Mouse (Mus musculus): ENCODE data around the gene Nkd1. TPM values are rescaled to one million over a fixed set of nuclear protein-coding genes. Genes with fewer than 3 reads are reported as not detected.

Nkd1 gene
- polyA plus RNA-seq, 1 experiment from 2014 or later: 66.9 TPM

GRCm38 (mm10) chr8:88529798-88530197, 8.6 kb downstream of the Nkd1 start:
- WGBS: 86% methylated on average over 4 of the region's 4 CpGs
- Histone ChIP-seq H3K36me3 (ENCODE audit: insufficient read depth, low read length) (peaks cover 11% of the 10 kb centered on the region; the same call in 1 of the 2 replicates), H3K4me1 (ENCODE audit: insufficient read depth, low read length) (peaks cover 13% of the 10 kb centered on the region), H3K9me3 (ENCODE audit: low read length) (no peaks in the 10 kb centered on the region), H3K27ac (ENCODE audit: low read length) (no peak overlapping the region), H3K4me3 (ENCODE audit: low read length) (no peak overlapping the region), H3K4me2 (replicated peaks; ENCODE audit: low read depth, low read length) (no peak overlapping the region), H3K9ac (replicated peaks; ENCODE audit: low read length) (no peak overlapping the region), H3K27me3 (ENCODE audit: insufficient read depth, low read length) (no peaks in the 10 kb centered on the region)
- no peak for ATAC-seq (ENCODE audit: low FRiP score, low TSS enrichment)

- peaks cover 27% of the 10 kb centered on the region for H3K4me1 ChIP-seq (ENCODE audit: insufficient read depth, low read length)
- 16% methylated on average over 2 of the region's 2 CpGs for WGBS
- H3K9ac ChIP-seq (replicated peaks; ENCODE audit: low read length): no peak overlapping the region
- no peak for ATAC-seq (ENCODE audit: low FRiP score, low TSS enrichment)
- H3K27me3 ChIP-seq (ENCODE audit: insufficient read depth, low read length): no peaks in the 10 kb centered on the region
- H3K4me3 ChIP-seq (ENCODE audit: low read length): no peak overlapping the region
- H3K36me3 ChIP-seq (ENCODE audit: insufficient read depth, low read length): no peaks in the 10 kb centered on the region; the same call in none of the 2 replicates
- H3K27ac ChIP-seq (ENCODE audit: low read length): peak overlapping the region; percentile 66; the same call in 1 of the 2 replicates
- H3K4me2 ChIP-seq (replicated peaks; ENCODE audit: low read depth, low read length): no peak overlapping the region
- no peaks in the 10 kb centered on the region for H3K9me3 ChIP-seq (ENCODE audit: low read length)
Measured at GRCm38 (mm10) chr8:88537081-88537480, 15.9 kb downstream of the Nkd1 start.

GRCm38 (mm10) chr8:88537998-88538975, 17.1 kb downstream of the Nkd1 start:
- H3K36me3 ChIP-seq (ENCODE audit: insufficient read depth, low read length): no peaks in the 10 kb centered on the region; the same call in 1 of the 2 replicates
- 27% methylated on average over 19 of the region's 19 CpGs for WGBS
- H3K27me3 ChIP-seq (ENCODE audit: insufficient read depth, low read length): no peaks in the 10 kb centered on the region
- peaks cover 39% of the 10 kb centered on the region for H3K4me1 ChIP-seq (ENCODE audit: insufficient read depth, low read length)
- no peaks in the 10 kb centered on the region for H3K9me3 ChIP-seq (ENCODE audit: low read length)
- peak overlapping the region; percentile 66; the same call in 1 of the 2 replicates for H3K27ac ChIP-seq (ENCODE audit: low read length)
- H3K4me3 ChIP-seq (ENCODE audit: low read length): no peak overlapping the region
- peak; percentile 33; the same call in 1 of the 2 replicates for ATAC-seq (ENCODE audit: low FRiP score, low TSS enrichment)
- no peak overlapping the region for H3K4me2 ChIP-seq (replicated peaks; ENCODE audit: low read depth, low read length)
- H3K9ac ChIP-seq (replicated peaks; ENCODE audit: low read length): no peak overlapping the region

- Histone ChIP-seq H3K4me2 (replicated peaks; ENCODE audit: low read depth, low read length) (no peak overlapping the region), H3K27me3 (ENCODE audit: insufficient read depth, low read length) (no peaks in the 10 kb centered on the region), H3K36me3 (ENCODE audit: insufficient read depth, low read length) (no peaks in the 10 kb centered on the region; the same call in 1 of the 2 replicates), H3K4me1 (ENCODE audit: insufficient read depth, low read length) (peaks cover 42% of the 10 kb centered on the region), H3K27ac (ENCODE audit: low read length) (no peak overlapping the region), H3K9me3 (ENCODE audit: low read length) (no peaks in the 10 kb centered on the region), H3K9ac (replicated peaks; ENCODE audit: low read length) (no peak overlapping the region), H3K4me3 (ENCODE audit: low read length) (no peak overlapping the region)
- ATAC-seq (ENCODE audit: low FRiP score, low TSS enrichment): no peak
- 86% methylated on average over 7 of the region's 7 CpGs for WGBS
Measured at GRCm38 (mm10) chr8:88538976-88539371, 17.8 kb downstream of the Nkd1 start.

- H3K27ac ChIP-seq (ENCODE audit: low read length): no peak overlapping the region
- no peaks in the 10 kb centered on the region for H3K9me3 ChIP-seq (ENCODE audit: low read length)
- WGBS: 80% methylated on average over 4 of the region's 4 CpGs
- no peaks in the 10 kb centered on the region; the same call in 1 of the 2 replicates for H3K36me3 ChIP-seq (ENCODE audit: insufficient read depth, low read length)
- H3K9ac ChIP-seq (replicated peaks; ENCODE audit: low read length): no peak overlapping the region
- H3K27me3 ChIP-seq (ENCODE audit: insufficient read depth, low read length): no peaks in the 10 kb centered on the region
- peaks cover 50% of the 10 kb centered on the region for H3K4me1 ChIP-seq (ENCODE audit: insufficient read depth, low read length)
- no peak overlapping the region for H3K4me3 ChIP-seq (ENCODE audit: low read length)
- no peak overlapping the region for H3K4me2 ChIP-seq (replicated peaks; ENCODE audit: low read depth, low read length)
- no peak for ATAC-seq (ENCODE audit: low FRiP score, low TSS enrichment)
Measured at GRCm38 (mm10) chr8:88539963-88540362, 18.8 kb downstream of the Nkd1 start.

GRCm38 (mm10) chr8:88542596-88543213, 21.6 kb downstream of the Nkd1 start:
- Histone ChIP-seq H3K27me3 (ENCODE audit: insufficient read depth, low read length) (no peaks in the 10 kb centered on the region), H3K9me3 (ENCODE audit: low read length) (no peaks in the 10 kb centered on the region), H3K36me3 (ENCODE audit: insufficient read depth, low read length) (no peaks in the 10 kb centered on the region), H3K9ac (replicated peaks; ENCODE audit: low read length) (no peak overlapping the region), H3K27ac (ENCODE audit: low read length) (no peak overlapping the region), H3K4me1 (ENCODE audit: insufficient read depth, low read length) (peaks cover 59% of the 10 kb centered on the region), H3K4me2 (replicated peaks; ENCODE audit: low read depth, low read length) (no peak overlapping the region), H3K4me3 (ENCODE audit: low read length) (no peak overlapping the region)
- ATAC-seq (ENCODE audit: low FRiP score, low TSS enrichment): no peak
- WGBS: 75% methylated on average over 9 of the region's 9 CpGs

GRCm38 (mm10) chr8:88544677-88545076, 23.5 kb downstream of the Nkd1 start:
- Histone ChIP-seq H3K4me1 (ENCODE audit: insufficient read depth, low read length) (peaks cover 48% of the 10 kb centered on the region), H3K4me2 (replicated peaks; ENCODE audit: low read depth, low read length) (no peak overlapping the region), H3K4me3 (ENCODE audit: low read length) (no peak overlapping the region), H3K9me3 (ENCODE audit: low read length) (peaks cover 9% of the 10 kb centered on the region), H3K9ac (replicated peaks; ENCODE audit: low read length) (no peak overlapping the region), H3K36me3 (ENCODE audit: insufficient read depth, low read length) (peaks cover 13% of the 10 kb centered on the region), H3K27me3 (ENCODE audit: insufficient read depth, low read length) (no peaks in the 10 kb centered on the region), H3K27ac (ENCODE audit: low read length) (peak overlapping the region; percentile 96)
- ATAC-seq (ENCODE audit: low FRiP score, low TSS enrichment): peak; percentile 59
- 42% methylated on average over 4 of the region's 4 CpGs for WGBS

- ATAC-seq (ENCODE audit: low FRiP score, low TSS enrichment): no peak
- Histone ChIP-seq H3K4me3 (ENCODE audit: low read length) (no peak overlapping the region), H3K4me2 (replicated peaks; ENCODE audit: low read depth, low read length) (no peak overlapping the region), H3K9me3 (ENCODE audit: low read length) (peaks cover 9% of the 10 kb centered on the region), H3K4me1 (ENCODE audit: insufficient read depth, low read length) (peaks cover 48% of the 10 kb centered on the region), H3K27ac (ENCODE audit: low read length) (peak overlapping the region; percentile 96), H3K9ac (replicated peaks; ENCODE audit: low read length) (peak overlapping the region; percentile 14; the same call in 1 of the 2 replicates), H3K36me3 (ENCODE audit: insufficient read depth, low read length) (peaks cover 13% of the 10 kb centered on the region), H3K27me3 (ENCODE audit: insufficient read depth, low read length) (no peaks in the 10 kb centered on the region)
- WGBS: 94% methylated on average over 7 of the region's 7 CpGs
Measured at GRCm38 (mm10) chr8:88545441-88545840, 24.3 kb downstream of the Nkd1 start.

GRCm38 (mm10) chr8:88546032-88546732, 25.0 kb downstream of the Nkd1 start:
- Histone ChIP-seq H3K27me3 (ENCODE audit: insufficient read depth, low read length) (no peaks in the 10 kb centered on the region), H3K4me1 (ENCODE audit: insufficient read depth, low read length) (peaks cover 48% of the 10 kb centered on the region), H3K4me2 (replicated peaks; ENCODE audit: low read depth, low read length) (0 out of 2 replicates have a peak overlapping the region, but pooled peaks have one; percentile 8), H3K9ac (replicated peaks; ENCODE audit: low read length) (peak overlapping the region; percentile 14), H3K4me3 (ENCODE audit: low read length) (no peak overlapping the region), H3K36me3 (ENCODE audit: insufficient read depth, low read length) (peaks cover 13% of the 10 kb centered on the region), H3K27ac (ENCODE audit: low read length) (peak overlapping the region; percentile 96), H3K9me3 (ENCODE audit: low read length) (peaks cover 9% of the 10 kb centered on the region)
- ATAC-seq (ENCODE audit: low FRiP score, low TSS enrichment): peak; percentile 88
- 24% methylated on average over 18 of the region's 18 CpGs for WGBS

Data from kidney, embryonic 16.5 days (tissue).